Mouse (Mus musculus): ENCODE measurements around the gene Card6. TPM values are rescaled to one million over a fixed set of nuclear protein-coding genes. Genes with fewer than 3 reads are reported as not detected.

The Card6 gene
- polyA plus RNA-seq, 1 experiment from 2014 or later = 0.32 TPM

DNA sequence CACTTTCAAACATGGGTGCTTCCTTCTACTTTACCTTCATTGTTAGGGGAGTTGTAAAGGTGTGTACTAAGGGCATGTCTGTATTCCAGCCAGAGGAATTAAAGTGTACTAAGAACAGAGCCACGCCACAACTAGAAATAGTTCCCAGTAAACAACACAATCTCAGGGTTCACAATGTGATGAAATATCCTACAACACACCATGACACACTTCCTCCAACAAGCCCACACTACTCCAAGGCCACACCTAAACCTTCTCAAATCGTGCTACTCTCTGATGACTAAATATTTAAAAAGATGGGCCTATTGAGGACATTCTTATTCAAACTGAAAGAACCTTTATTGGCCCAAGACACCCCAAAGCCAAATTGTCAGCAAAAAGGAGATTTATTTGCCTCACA lies 19.1 kb upstream of the Card6 start:
- Histone ChIP-seq H3K4me2 (no peak overlapping the region), H3K9ac (replicated peaks) (no peak overlapping the region), H3K27ac (replicated peaks) (no peak overlapping the region), H3K36me3 (peaks cover 13% of the 10 kb centered on the region), H3K9me3 (replicated peaks) (no peaks in the 10 kb centered on the region), H3K4me1 (no peaks in the 10 kb centered on the region), H3K27me3 (replicated peaks) (no peaks in the 10 kb centered on the region), H3K4me3 (replicated peaks) (no peak overlapping the region)
- WGBS = 74% methylated on average over 2 of the region's 2 CpGs
- no peak for ATAC-seq (ENCODE audit: low FRiP score)

DNA sequence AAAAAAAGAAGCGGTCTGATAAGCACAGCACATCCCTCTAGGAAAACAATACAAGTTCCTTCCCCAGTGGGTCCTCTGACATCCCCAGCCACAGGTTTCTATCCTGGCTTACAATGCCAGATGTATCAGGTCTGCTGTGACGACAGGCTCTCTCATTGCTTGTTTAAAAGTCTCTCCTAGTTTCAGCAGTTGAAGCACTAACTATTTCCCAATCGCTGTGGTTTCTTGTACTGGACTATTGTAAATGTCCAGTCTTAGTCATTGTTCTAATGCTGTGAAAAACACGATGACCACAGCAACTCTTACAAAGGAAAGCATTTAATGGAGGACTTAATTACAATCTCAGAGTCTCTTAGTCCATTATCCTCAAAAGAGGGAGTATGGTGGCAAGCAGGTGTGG lies 18.1 kb upstream of the Card6 start:
- peaks cover 21% of the 10 kb centered on the region for H3K36me3 ChIP-seq
- WGBS = 68% methylated on average over 4 of the region's 4 CpGs

GRCm38 (mm10) chr15:5121535-5122313 lies 13.4 kb upstream of the Card6 start:
- Histone ChIP-seq H3K4me1 (peaks cover 16% of the 10 kb centered on the region), H3K9me3 (replicated peaks) (no peaks in the 10 kb centered on the region), H3K27ac (replicated peaks) (no peak overlapping the region), H3K4me3 (replicated peaks) (no peak overlapping the region), H3K36me3 (peaks cover 56% of the 10 kb centered on the region), H3K9ac (replicated peaks) (no peak overlapping the region), H3K4me2 (no peak overlapping the region), H3K27me3 (replicated peaks) (no peaks in the 10 kb centered on the region)
- WGBS = 90% methylated on average over 12 of the region's 12 CpGs
- ATAC-seq (ENCODE audit: low FRiP score) = no peak

More for the DNA sequence above, 18.1 kb upstream of the Card6 start:
- no peak overlapping the region for H3K27ac ChIP-seq (replicated peaks)
- ATAC-seq (ENCODE audit: low FRiP score) = no peak
- H3K4me1 ChIP-seq = no peaks in the 10 kb centered on the region
- H3K9ac ChIP-seq (replicated peaks) = no peak overlapping the region
- no peak overlapping the region for H3K4me3 ChIP-seq (replicated peaks)
- H3K9me3 ChIP-seq (replicated peaks) = no peaks in the 10 kb centered on the region
- no peak overlapping the region for H3K4me2 ChIP-seq
- no peaks in the 10 kb centered on the region for H3K27me3 ChIP-seq (replicated peaks)

DNA sequence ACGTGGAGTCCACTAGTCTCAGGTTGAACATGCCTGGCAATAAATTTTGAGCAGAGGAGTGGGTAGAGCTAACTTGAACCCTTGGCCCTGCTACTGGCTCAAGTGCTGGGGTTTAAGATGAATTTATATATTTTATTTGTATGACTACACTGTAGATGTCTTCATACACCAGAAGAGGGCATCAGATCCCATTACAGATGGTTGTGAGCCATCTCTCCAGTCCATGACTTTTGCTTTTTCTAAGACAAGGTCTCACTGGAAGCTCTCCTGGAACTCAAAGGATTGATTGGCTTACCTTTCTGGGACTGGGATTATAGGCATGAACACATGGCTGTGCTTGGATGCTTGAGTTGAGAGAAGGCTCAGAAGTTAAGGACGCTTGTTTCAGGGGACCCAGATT lies 11.4 kb upstream of the Card6 start:
- no peak overlapping the region for H3K4me2 ChIP-seq
- H3K27me3 ChIP-seq (replicated peaks) = no peaks in the 10 kb centered on the region
- no peak overlapping the region for H3K27ac ChIP-seq (replicated peaks)
- H3K9me3 ChIP-seq (replicated peaks) = no peaks in the 10 kb centered on the region
- WGBS = 97% methylated on average over 2 of the region's 2 CpGs
- no peak for ATAC-seq (ENCODE audit: low FRiP score)
- no peak overlapping the region for H3K4me3 ChIP-seq (replicated peaks)
- peaks cover 27% of the 10 kb centered on the region for H3K4me1 ChIP-seq
- H3K9ac ChIP-seq (replicated peaks) = no peak overlapping the region
- H3K36me3 ChIP-seq = peaks cover 56% of the 10 kb centered on the region

- peaks cover 29% of the 10 kb centered on the region for H3K4me1 ChIP-seq
- no peak overlapping the region for H3K27ac ChIP-seq (replicated peaks)
- peaks cover 51% of the 10 kb centered on the region for H3K36me3 ChIP-seq
- 89% methylated on average over 2 of the region's 2 CpGs for WGBS
- H3K4me2 ChIP-seq = no peak overlapping the region
- H3K27me3 ChIP-seq (replicated peaks) = no peaks in the 10 kb centered on the region
- ATAC-seq (ENCODE audit: low FRiP score) = no peak
- no peak overlapping the region for H3K9ac ChIP-seq (replicated peaks)
- no peaks in the 10 kb centered on the region for H3K9me3 ChIP-seq (replicated peaks)
- H3K4me3 ChIP-seq (replicated peaks) = no peak overlapping the region
These were observed 10.9 kb upstream of the Card6 start for GRCm38 (mm10) chr15:5119192-5119591.

DNA sequence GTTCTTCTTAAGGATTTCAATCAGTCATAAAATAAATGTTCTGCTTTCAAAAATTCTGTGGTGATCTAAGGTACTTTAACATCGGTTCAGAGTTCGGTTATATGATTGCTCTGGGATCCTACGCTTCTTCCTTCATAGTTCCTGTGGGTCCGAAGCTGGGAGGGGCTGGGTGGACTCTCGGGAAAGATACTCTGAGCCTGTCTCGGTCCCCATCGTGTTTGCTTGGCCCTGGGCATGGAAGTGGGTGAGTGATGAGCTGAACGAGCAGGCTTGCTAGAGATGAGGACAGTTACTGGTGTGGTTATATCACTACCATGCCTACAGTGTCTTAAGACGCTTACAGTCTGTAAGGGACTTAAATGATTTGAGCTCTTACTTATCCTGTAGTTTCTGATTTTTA lies 10.3 kb upstream of the Card6 start:
- Histone ChIP-seq H3K4me1 (peaks cover 29% of the 10 kb centered on the region), H3K27me3 (replicated peaks) (no peaks in the 10 kb centered on the region), H3K27ac (replicated peaks) (no peak overlapping the region), H3K36me3 (peaks cover 50% of the 10 kb centered on the region), H3K9me3 (replicated peaks) (no peaks in the 10 kb centered on the region), H3K4me2 (no peak overlapping the region), H3K4me3 (replicated peaks) (no peak overlapping the region), H3K9ac (replicated peaks) (no peak overlapping the region)
- ATAC-seq (ENCODE audit: low FRiP score) = no peak
- WGBS = 90% methylated on average over 9 of the region's 9 CpGs

GRCm38 (mm10) chr15:5117031-5117601 lies 8.8 kb upstream of the Card6 start:
- WGBS = 3% methylated on average over 22 of the region's 22 CpGs
- peaks cover 29% of the 10 kb centered on the region for H3K4me1 ChIP-seq
- ATAC-seq (ENCODE audit: low FRiP score) = peak; percentile 18; the same call in 1 of the 2 replicates
- no peaks in the 10 kb centered on the region for H3K27me3 ChIP-seq (replicated peaks)
- H3K27ac ChIP-seq (replicated peaks) = peak overlapping the region; percentile 87
- H3K9me3 ChIP-seq (replicated peaks) = no peaks in the 10 kb centered on the region
- peak overlapping the region; percentile 90 for H3K9ac ChIP-seq (replicated peaks)
- peak overlapping the region; percentile 80 for H3K4me2 ChIP-seq
- peak overlapping the region; percentile 95 for H3K4me3 ChIP-seq (replicated peaks)
- peaks cover 41% of the 10 kb centered on the region for H3K36me3 ChIP-seq

- Histone ChIP-seq H3K4me1 (peaks cover 29% of the 10 kb centered on the region), H3K27ac (replicated peaks) (peak within 1 kb of the TSS; percentile 87), H3K9me3 (replicated peaks) (no peaks in the 10 kb centered on the region), H3K4me2 (peak within 1 kb of the TSS; percentile 80), H3K4me3 (replicated peaks) (peak within 1 kb of the TSS; percentile 95), H3K9ac (replicated peaks) (peak within 1 kb of the TSS; percentile 90), H3K27me3 (replicated peaks) (no peaks in the 10 kb centered on the region), H3K36me3 (peaks cover 36% of the 10 kb centered on the region)
- under 1% methylated on average over 55 of the region's 55 CpGs for WGBS
- ATAC-seq (ENCODE audit: low FRiP score) = peak; percentile 98
These were observed 8.1 kb upstream of the Card6 start, which contains the start of gene Rpl37 for GRCm38 (mm10) chr15:5116270-5117030. Gene Rpl37 (plus strand): TSS chr15:5116645.

DNA sequence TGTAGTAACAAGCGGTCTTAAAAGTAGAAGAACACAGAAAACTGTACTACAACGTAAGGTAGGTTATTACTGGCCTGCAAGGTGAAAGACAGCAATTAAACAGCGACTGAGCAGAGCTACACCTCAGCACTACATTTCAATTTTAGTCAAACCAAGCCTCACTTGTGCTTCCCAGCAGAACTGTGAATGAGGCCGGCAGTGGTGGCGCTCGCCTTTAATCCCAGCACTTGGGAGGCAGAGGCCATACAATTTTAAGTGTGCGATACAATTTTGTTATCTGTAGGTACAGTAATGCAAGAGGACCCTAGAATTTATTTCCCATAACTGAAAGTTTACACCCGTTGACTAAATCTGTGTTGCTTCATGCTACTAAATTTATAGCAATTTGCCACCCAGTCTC lies 6.8 kb upstream of the Card6 start:
- Histone ChIP-seq H3K9ac (replicated peaks) (peak overlapping the region; percentile 72; the same call in 1 of the 2 replicates), H3K4me1 (peaks cover 29% of the 10 kb centered on the region), H3K27ac (replicated peaks) (peak overlapping the region; percentile 87; the same call in 1 of the 2 replicates), H3K9me3 (replicated peaks) (no peaks in the 10 kb centered on the region), H3K4me3 (replicated peaks) (peak overlapping the region; percentile 95; the same call in 1 of the 2 replicates), H3K4me2 (peak overlapping the region; percentile 80), H3K27me3 (replicated peaks) (no peaks in the 10 kb centered on the region), H3K36me3 (peaks cover 24% of the 10 kb centered on the region)
- ATAC-seq (ENCODE audit: low FRiP score) = no peak
- 67% methylated on average over 8 of the region's 8 CpGs for WGBS

GRCm38 (mm10) chr15:5112651-5113050 lies 4.3 kb upstream of the Card6 start:
- WGBS = 82% methylated on average over 3 of the region's 3 CpGs
- no peaks in the 10 kb centered on the region for H3K9me3 ChIP-seq (replicated peaks)
- ATAC-seq (ENCODE audit: low FRiP score) = no peak
- no peak overlapping the region for H3K4me2 ChIP-seq
- 0 out of 2 replicates have a peak, but pooled peaks cover 2% of the 10 kb centered on the region for H3K36me3 ChIP-seq
- no peak overlapping the region for H3K27ac ChIP-seq (replicated peaks)
- H3K4me1 ChIP-seq = peaks cover 18% of the 10 kb centered on the region
- no peak overlapping the region for H3K9ac ChIP-seq (replicated peaks)
- H3K27me3 ChIP-seq (replicated peaks) = no peaks in the 10 kb centered on the region
- H3K4me3 ChIP-seq (replicated peaks) = no peak overlapping the region

GRCm38 (mm10) chr15:5108655-5109040 lies 309 bp upstream of the Card6 start:
- Histone ChIP-seq H3K9me3 (replicated peaks) (no peaks in the 10 kb centered on the region), H3K4me2 (no peak overlapping the region), H3K4me1 (no peaks in the 10 kb centered on the region), H3K27me3 (replicated peaks) (no peaks in the 10 kb centered on the region), H3K4me3 (replicated peaks) (no peak overlapping the region), H3K9ac (replicated peaks) (no peak overlapping the region), H3K27ac (replicated peaks) (no peak overlapping the region), H3K36me3 (no peaks in the 10 kb centered on the region)
- no peak for ATAC-seq (ENCODE audit: low FRiP score)
- WGBS = 82% methylated on average over 3 of the region's 3 CpGs
